ENCODE assay signal across 11 mouse cellular contexts in genomic region chr16:92928201-92928600, GRCm38 (mm10).
A peak's percentile ranks its signal among the peaks of the same experiment; 100 is the strongest.
DNase-seq lines count a peak whose midpoint lies in the region; ATAC-seq lines count a peak whose summit lies in the region.
"Had no signal": no experiment of that assay in that cellular context is flagged by ENCODE, and none has a peak within 500 bp of the region (broad histone marks: within the 10 kb centered on the region; RNA-seq: fewer than 3 reads in every experiment).

No protein-coding gene starts in this region.

- ATAC-seq in hindbrain, embryonic 12.5 days (ENCODE audit: low FRiP score), result no peak
- peak; percentile 41 for ATAC-seq in inflammation-experienced regulatory T-cells, adult 6 months
- no peak for ATAC-seq in liver, embryonic 11.5 days (replicated peaks; ENCODE audit: low FRiP score)

- peaks cover 10% of the 10 kb centered on the region for H3K4me1 ChIP-seq in hindbrain, embryonic 10.5 days (replicated peaks)
- no peaks in the 10 kb centered on the region for H3K4me1 ChIP-seq in hindbrain, embryonic 12.5 days
- H3K4me1 ChIP-seq in liver, embryonic 11.5 days (replicated peaks; ENCODE audit: control insufficient read depth, insufficient read depth, low read length), result no peaks in the 10 kb centered on the region

- no peak overlapping the region for H3K9ac ChIP-seq in hindbrain, embryonic 12.5 days
- no peak overlapping the region for H3K9ac ChIP-seq in liver, embryonic 11.5 days (ENCODE audit: low read depth, low read length)
- H3K9ac ChIP-seq: liver, embryonic 14.5 days had no signal

- no peaks in the 10 kb centered on the region for H3K27me3 ChIP-seq in hindbrain, embryonic 10.5 days (ENCODE audit: insufficient read depth, poor library complexity, severe bottlenecking)
- 0 out of 2 replicates have a peak, but pooled peaks cover 2% of the 10 kb centered on the region for H3K27me3 ChIP-seq in hindbrain, embryonic 12.5 days
- H3K27me3 ChIP-seq in liver, embryonic 11.5 days (replicated peaks; ENCODE audit: control insufficient read depth, insufficient read depth, low read length), result peaks cover 6% of the 10 kb centered on the region

- peak; percentile 50 for DNase-seq in hindbrain, embryonic 10.5 days (ENCODE audit: low spot score)
- DNase-seq in embryo, embryonic 10 days (ENCODE audit: low spot score), result peak; percentile 71
- DNase-seq in thymus, postnatal 0 days (ENCODE audit: low spot score), result peak; percentile 68
- no peak for DNase-seq in liver, embryonic 11.5 days (ENCODE audit: low spot score)
- DNase-seq in spleen, adult 18-20 months, result no peak
- no peak for DNase-seq in cerebellum, postnatal 4 days (ENCODE audit: low spot score in 2 of 2)
- DNase-seq: cerebellum, postnatal 36 days had no signal

- no peak overlapping the region for H3K4me2 ChIP-seq in hindbrain, embryonic 12.5 days (replicated peaks)
- no peak overlapping the region for H3K4me2 ChIP-seq in liver, embryonic 11.5 days
- H3K4me2 ChIP-seq: midbrain, embryonic 11.5 days had no signal

- H3K27ac ChIP-seq in hindbrain, embryonic 10.5 days, result no peak overlapping the region
- no peak overlapping the region for H3K27ac ChIP-seq in hindbrain, embryonic 12.5 days
- no peak overlapping the region for H3K27ac ChIP-seq in liver, embryonic 11.5 days (ENCODE audit: low read depth, low read length)
- H3K27ac ChIP-seq: liver, embryonic 14.5 days had no signal

- no peaks in the 10 kb centered on the region for H3K36me3 ChIP-seq in hindbrain, embryonic 10.5 days
- H3K36me3 ChIP-seq in hindbrain, embryonic 12.5 days, result no peaks in the 10 kb centered on the region
- no peaks in the 10 kb centered on the region for H3K36me3 ChIP-seq in liver, embryonic 11.5 days (ENCODE audit: control insufficient read depth, insufficient read depth, low read length)

- no peaks in the 10 kb centered on the region for H3K9me3 ChIP-seq in hindbrain, embryonic 10.5 days
- H3K9me3 ChIP-seq in hindbrain, embryonic 12.5 days (replicated peaks), result no peaks in the 10 kb centered on the region
- H3K9me3 ChIP-seq in liver, embryonic 11.5 days (ENCODE audit: control insufficient read depth, low read length), result no peaks in the 10 kb centered on the region

- 59% methylated on average over 7 of the region's 7 CpGs for WGBS in hindbrain, embryonic 10.5 days
- 57% methylated on average over 7 of the region's 7 CpGs for WGBS in hindbrain, embryonic 12.5 days
- WGBS in liver, embryonic 11.5 days, result 61% methylated on average over 7 of the region's 7 CpGs

- H3K4me3 ChIP-seq in hindbrain, embryonic 10.5 days, result no peak overlapping the region
- H3K4me3 ChIP-seq in hindbrain, embryonic 12.5 days, result no peak overlapping the region
- no peak overlapping the region for H3K4me3 ChIP-seq in liver, embryonic 11.5 days (ENCODE audit: low read depth, low read length)

Comparison
In these comparisons a context has a peak if more than half of its experiments do, and no peak if none do; other contexts are left out.
1. DNase-seq: peak in hindbrain, embryonic 10.5 days (single experiment), embryo, embryonic 10 days (single experiment) and thymus, postnatal 0 days (single experiment); none in liver, embryonic 11.5 days (single experiment), spleen, adult 18-20 months (0 of 2) and cerebellum, postnatal 4 days (0 of 2).